Mouse (Mus musculus) hindbrain, embryonic 12.5 days (tissue): Measurements from ENCODE around the gene Ipo5. TPM values are rescaled to one million over a fixed set of nuclear protein-coding genes. Genes with fewer than 3 reads are reported as not detected.
A peak's percentile ranks its signal among the peaks of the same experiment; 100 is the strongest.

Experiments used
- ATAC-seq: fragments of 200-750 bp; cut with Nextera tagmentation; 2 replicates; pipeline ENCODE4 v1.8.0; 2017; ENCODE audit warnings: moderate TSS enrichment; ENCODE audit not compliant: low FRiP score
- H3K27ac ChIP-seq: fragments of 300-500 bp; sonication (generic); 2 replicates; pipeline ENCODE4 v1.5.1; 2016; ENCODE audit warnings: mild to moderate bottlenecking
- H3K27me3 ChIP-seq: fragments of 300-500 bp; sonication (generic); 2 replicates; pipeline ENCODE4 v1.6.1; 2016; ENCODE audit warnings: mild to moderate bottlenecking
- H3K36me3 ChIP-seq: fragments of 300-500 bp; sonication (generic); 2 replicates; pipeline ENCODE4 v1.6.1; 2016; ENCODE audit warnings: mild to moderate bottlenecking
- H3K4me1 ChIP-seq: fragments of 300-500 bp; sonication (generic); 2 replicates; pipeline ENCODE4 v1.6.1; 2016
- H3K4me2 ChIP-seq: fragments of 300-500 bp; sonication (generic); replicated peaks from 2 replicates; pipeline ENCODE4 v1.6.1; 2016; ENCODE audit warnings: mild to moderate bottlenecking
- H3K4me3 ChIP-seq: fragments of 300-500 bp; sonication (generic); 2 replicates; pipeline ENCODE4 v1.5.1; 2016; ENCODE audit warnings: mild to moderate bottlenecking
- H3K9ac ChIP-seq: fragments of 300-500 bp; sonication (generic); 2 replicates; pipeline ENCODE4 v1.6.1; 2016; ENCODE audit warnings: mild to moderate bottlenecking, moderate library complexity
- H3K9me3 ChIP-seq: fragments of 300-500 bp; sonication (generic); replicated peaks from 2 replicates; pipeline ENCODE4 v1.6.1; 2016; ENCODE audit warnings: mild to moderate bottlenecking
- WGBS: fragments of 180-500 bp; shearing (Covaris S2); methylation state at CpG from one replicate; pipeline ENCODE4 v1.1.7; 2016; 5-methylcytosine and 5-hydroxymethylcytosine counted together
- polyA plus RNA-seq: library from polyadenylated mRNA; unstranded; fragments of >200 nt; fragmentation: Nextera tagmentation; extraction: Ambion mirVana; gene quantifications from 2 replicates; pipeline ENCODE4 v1.2.1, GENCODE M21; 2016

The Ipo5 gene
- 89.0 and 90.2 TPM in 2 replicates for polyA plus RNA-seq

- Histone ChIP-seq H3K36me3 (no peaks in the 10 kb centered on the region), H3K27me3 (no peaks in the 10 kb centered on the region), H3K4me3 (peak within 1 kb of the TSS; percentile 86), H3K4me2 (peak within 1 kb of the TSS; percentile 74), H3K4me1 (peaks cover 14% of the 10 kb centered on the region), H3K9me3 (no peaks in the 10 kb centered on the region), H3K9ac (peak within 1 kb of the TSS; percentile 86), H3K27ac (peak within 1 kb of the TSS; percentile 88)
- peak; percentile 97 for ATAC-seq
- WGBS: 1% methylated on average over 64 of the region's 83 CpGs
Observed at GRCm38 (mm10) chr14:120910733-120911324, at the start of gene Ipo5. TSS of gene Ipo5 (plus strand) at chr14:120911224.

- H3K36me3 ChIP-seq: no peaks in the 10 kb centered on the region
- no peaks in the 10 kb centered on the region for H3K27me3 ChIP-seq
- no peaks in the 10 kb centered on the region for H3K4me1 ChIP-seq
- H3K4me3 ChIP-seq: no peak overlapping the region
- H3K9me3 ChIP-seq: peaks cover 9% of the 10 kb centered on the region
- ATAC-seq: no peak
- no peak overlapping the region for H3K9ac ChIP-seq
- no peak overlapping the region for H3K27ac ChIP-seq
- no peak overlapping the region for H3K4me2 ChIP-seq
- WGBS: 93% methylated on average over 3 of the region's 3 CpGs
Observed at GRCm38 (mm10) chr14:120863205-120863604, 47.8 kb upstream of the Ipo5 start.

- no peaks in the 10 kb centered on the region for H3K36me3 ChIP-seq
- no peak for ATAC-seq
- H3K4me3 ChIP-seq: no peak overlapping the region
- H3K27ac ChIP-seq: no peak overlapping the region
- H3K4me1 ChIP-seq: no peaks in the 10 kb centered on the region
- no peaks in the 10 kb centered on the region for H3K9me3 ChIP-seq
- H3K27me3 ChIP-seq: no peaks in the 10 kb centered on the region
- H3K9ac ChIP-seq: no peak overlapping the region
- no peak overlapping the region for H3K4me2 ChIP-seq
- WGBS: 84% methylated on average over 4 of the region's 4 CpGs
Observed at GRCm38 (mm10) chr14:120864896-120865295, 46.1 kb upstream of the Ipo5 start.

- ATAC-seq: no peak
- no peak overlapping the region for H3K27ac ChIP-seq
- 94% methylated on average over 8 of the region's 8 CpGs for WGBS
Observed at GRCm38 (mm10) chr14:120866573-120866972, 44.5 kb upstream of the Ipo5 start.

GRCm38 (mm10) chr14:120867121-120867520 lies 43.9 kb upstream of the Ipo5 start:
- WGBS: 90% methylated on average over 5 of the region's 5 CpGs
- no peak for ATAC-seq
- H3K9ac ChIP-seq: no peak overlapping the region
- no peaks in the 10 kb centered on the region for H3K36me3 ChIP-seq
- H3K9me3 ChIP-seq: no peaks in the 10 kb centered on the region
- no peak overlapping the region for H3K27ac ChIP-seq
- no peak overlapping the region for H3K4me3 ChIP-seq
- no peak overlapping the region for H3K4me2 ChIP-seq
- H3K4me1 ChIP-seq: no peaks in the 10 kb centered on the region
- no peaks in the 10 kb centered on the region for H3K27me3 ChIP-seq

More at GRCm38 (mm10) chr14:120866573-120866972, 44.5 kb upstream of the Ipo5 start:
- no peaks in the 10 kb centered on the region for H3K36me3 ChIP-seq
- H3K9me3 ChIP-seq: no peaks in the 10 kb centered on the region
- no peak overlapping the region for H3K4me3 ChIP-seq
- H3K4me2 ChIP-seq: no peak overlapping the region
- H3K9ac ChIP-seq: no peak overlapping the region
- no peaks in the 10 kb centered on the region for H3K27me3 ChIP-seq
- H3K4me1 ChIP-seq: no peaks in the 10 kb centered on the region

- no peak overlapping the region for H3K4me3 ChIP-seq
- H3K27me3 ChIP-seq: no peaks in the 10 kb centered on the region
- peak; percentile 50; the same call in 1 of the 2 replicates for ATAC-seq
- H3K27ac ChIP-seq: no peak overlapping the region
- H3K4me2 ChIP-seq: no peak overlapping the region
- H3K9ac ChIP-seq: no peak overlapping the region
- 0 out of 2 replicates have a peak, but pooled peaks cover 3% of the 10 kb centered on the region for H3K9me3 ChIP-seq
- no peaks in the 10 kb centered on the region for H3K36me3 ChIP-seq
- no peaks in the 10 kb centered on the region for H3K4me1 ChIP-seq
- WGBS: 64% methylated on average over 8 of the region's 8 CpGs
Observed at GRCm38 (mm10) chr14:120868494-120868893, 42.5 kb upstream of the Ipo5 start.

GRCm38 (mm10) chr14:120870736-120871135 lies 40.3 kb upstream of the Ipo5 start:
- Histone ChIP-seq H3K4me1 (no peaks in the 10 kb centered on the region), H3K4me3 (no peak overlapping the region), H3K4me2 (no peak overlapping the region), H3K27me3 (no peaks in the 10 kb centered on the region), H3K36me3 (no peaks in the 10 kb centered on the region), H3K27ac (no peak overlapping the region), H3K9ac (no peak overlapping the region), H3K9me3 (0 out of 2 replicates have a peak, but pooled peaks cover 3% of the 10 kb centered on the region)
- ATAC-seq: no peak
- 60% methylated on average over 5 of the region's 5 CpGs for WGBS

GRCm38 (mm10) chr14:120874397-120874796 lies 36.6 kb upstream of the Ipo5 start:
- Histone ChIP-seq H3K4me2 (no peak overlapping the region), H3K9ac (no peak overlapping the region), H3K4me3 (no peak overlapping the region), H3K4me1 (0 out of 2 replicates have a peak, but pooled peaks cover 1% of the 10 kb centered on the region), H3K9me3 (0 out of 2 replicates have a peak, but pooled peaks cover 3% of the 10 kb centered on the region), H3K27me3 (no peaks in the 10 kb centered on the region), H3K27ac (no peak overlapping the region), H3K36me3 (no peaks in the 10 kb centered on the region)
- no peak for ATAC-seq
- WGBS: 84% methylated on average over 7 of the region's 7 CpGs

GRCm38 (mm10) chr14:120875144-120875543 lies 35.9 kb upstream of the Ipo5 start:
- ATAC-seq: no peak
- H3K9ac ChIP-seq: no peak overlapping the region
- 73% methylated on average over 9 of the region's 9 CpGs for WGBS
- H3K4me3 ChIP-seq: no peak overlapping the region
- H3K4me2 ChIP-seq: no peak overlapping the region
- H3K9me3 ChIP-seq: 0 out of 2 replicates have a peak, but pooled peaks cover 3% of the 10 kb centered on the region
- H3K4me1 ChIP-seq: 0 out of 2 replicates have a peak, but pooled peaks cover 2% of the 10 kb centered on the region
- no peaks in the 10 kb centered on the region for H3K36me3 ChIP-seq
- no peak overlapping the region for H3K27ac ChIP-seq
- no peaks in the 10 kb centered on the region for H3K27me3 ChIP-seq

- Histone ChIP-seq H3K36me3 (no peaks in the 10 kb centered on the region), H3K9me3 (0 out of 2 replicates have a peak, but pooled peaks cover 3% of the 10 kb centered on the region), H3K27ac (no peak overlapping the region), H3K4me1 (0 out of 2 replicates have a peak, but pooled peaks cover 2% of the 10 kb centered on the region), H3K4me2 (no peak overlapping the region), H3K4me3 (no peak overlapping the region), H3K27me3 (no peaks in the 10 kb centered on the region), H3K9ac (no peak overlapping the region)
- 84% methylated on average over 16 of the region's 16 CpGs for WGBS
- no peak for ATAC-seq
Observed at GRCm38 (mm10) chr14:120875811-120876388, 35.1 kb upstream of the Ipo5 start.

- H3K9me3 ChIP-seq: 0 out of 2 replicates have a peak, but pooled peaks cover 3% of the 10 kb centered on the region
- H3K36me3 ChIP-seq: no peaks in the 10 kb centered on the region
- no peak overlapping the region for H3K9ac ChIP-seq
- H3K27me3 ChIP-seq: no peaks in the 10 kb centered on the region
- 0 out of 2 replicates have a peak, but pooled peaks cover 2% of the 10 kb centered on the region for H3K4me1 ChIP-seq
- no peak for ATAC-seq
- 69% methylated on average over 10 of the region's 10 CpGs for WGBS
- no peak overlapping the region for H3K4me3 ChIP-seq
- H3K27ac ChIP-seq: no peak overlapping the region
- no peak overlapping the region for H3K4me2 ChIP-seq
Observed at GRCm38 (mm10) chr14:120877147-120877546, 33.9 kb upstream of the Ipo5 start.

- H3K9me3 ChIP-seq: no peaks in the 10 kb centered on the region
- no peak overlapping the region for H3K4me2 ChIP-seq
- no peaks in the 10 kb centered on the region for H3K27me3 ChIP-seq
- H3K27ac ChIP-seq: no peak overlapping the region
- no peaks in the 10 kb centered on the region for H3K36me3 ChIP-seq
- H3K4me1 ChIP-seq: 0 out of 2 replicates have a peak, but pooled peaks cover 2% of the 10 kb centered on the region
- no peak for ATAC-seq
- WGBS: 88% methylated on average over 2 of the region's 2 CpGs
- H3K4me3 ChIP-seq: no peak overlapping the region
- H3K9ac ChIP-seq: no peak overlapping the region; the same call in 1 of the 2 replicates
Observed at GRCm38 (mm10) chr14:120879026-120879425, 32.0 kb upstream of the Ipo5 start.
